Mouse (Mus musculus) adrenal gland, postnatal 10 days (tissue): ENCODE measurements around the gene Upp2. TPM values are rescaled to one million over a fixed set of nuclear protein-coding genes. Genes with fewer than 3 reads are reported as not detected.

Experiments used
- DNase-seq: peaks from one replicate; pipeline ENCODE4 v3.0.0; 2021; ENCODE audit warnings: mixed read lengths
- total RNA-seq, 2 experiments: library from RNA; stranded (reverse); gene quantifications; 2 replicates each; pipeline ENCODE4 v1.2.3; 2021

The Upp2 gene
- total RNA-seq, 2 experiments from 2014 or later, result 11.3 to 21.1 TPM

DNA sequence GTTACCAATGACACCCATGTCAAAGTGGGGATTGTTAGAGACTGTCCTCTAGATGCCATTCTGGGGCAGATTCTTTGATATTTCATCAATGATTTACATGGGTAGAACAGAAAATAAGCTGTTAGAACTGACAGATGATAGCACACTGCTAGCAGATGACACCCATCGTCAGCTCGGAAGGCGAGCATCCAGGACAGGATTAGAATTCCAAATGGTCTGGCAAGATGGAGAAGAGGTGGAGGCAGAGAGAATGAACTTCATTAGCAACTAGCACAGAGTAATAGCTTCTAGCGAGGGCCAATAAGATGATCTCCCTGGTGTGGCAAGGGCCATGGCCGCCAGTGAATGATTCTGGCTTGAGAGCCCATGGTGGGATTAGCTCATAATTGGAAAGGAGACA, 48.7 kb downstream of the Upp2 start:
- DNase-seq, result no peak

DNA sequence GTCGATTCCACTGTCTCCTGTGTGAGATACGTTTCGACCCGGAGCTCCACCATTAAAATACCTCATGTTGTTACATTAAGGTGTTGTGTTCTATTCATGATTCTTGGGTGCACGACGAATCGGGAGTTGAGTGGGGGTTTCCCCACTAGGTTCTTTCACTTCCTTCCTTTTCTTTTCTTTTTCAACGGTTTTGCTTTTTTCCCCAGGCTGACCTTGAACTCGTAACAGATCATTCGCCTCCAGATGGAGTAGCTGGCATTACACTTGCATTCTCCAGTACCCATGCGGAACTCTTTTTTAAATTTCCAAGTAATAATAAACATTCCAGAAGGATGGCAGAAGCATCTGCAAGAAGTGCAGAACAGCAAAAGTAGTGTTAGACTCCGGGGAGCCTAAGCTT, 58.1 kb downstream of the Upp2 start:
- no peak for DNase-seq

DNA sequence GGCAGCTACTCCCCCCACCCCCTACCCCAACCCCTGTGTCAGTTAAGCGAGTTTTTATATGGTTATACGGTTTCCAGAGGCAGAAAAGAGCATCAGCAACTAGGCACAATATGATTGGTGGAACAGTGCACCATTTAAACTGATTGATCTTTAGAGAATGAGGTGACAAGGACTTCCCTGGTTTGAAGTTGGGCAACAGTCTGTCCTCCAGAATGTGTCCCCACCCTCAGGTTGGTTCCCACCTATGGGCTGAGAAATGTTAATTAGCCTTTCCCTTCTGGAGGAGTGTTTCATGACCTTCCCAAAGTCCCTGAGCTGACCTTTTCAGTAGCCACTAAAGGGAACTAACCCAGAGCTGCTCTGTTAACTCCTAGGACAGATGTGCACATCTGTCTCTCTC, 58.6 kb downstream of the Upp2 start:
- DNase-seq, result no peak

DNA sequence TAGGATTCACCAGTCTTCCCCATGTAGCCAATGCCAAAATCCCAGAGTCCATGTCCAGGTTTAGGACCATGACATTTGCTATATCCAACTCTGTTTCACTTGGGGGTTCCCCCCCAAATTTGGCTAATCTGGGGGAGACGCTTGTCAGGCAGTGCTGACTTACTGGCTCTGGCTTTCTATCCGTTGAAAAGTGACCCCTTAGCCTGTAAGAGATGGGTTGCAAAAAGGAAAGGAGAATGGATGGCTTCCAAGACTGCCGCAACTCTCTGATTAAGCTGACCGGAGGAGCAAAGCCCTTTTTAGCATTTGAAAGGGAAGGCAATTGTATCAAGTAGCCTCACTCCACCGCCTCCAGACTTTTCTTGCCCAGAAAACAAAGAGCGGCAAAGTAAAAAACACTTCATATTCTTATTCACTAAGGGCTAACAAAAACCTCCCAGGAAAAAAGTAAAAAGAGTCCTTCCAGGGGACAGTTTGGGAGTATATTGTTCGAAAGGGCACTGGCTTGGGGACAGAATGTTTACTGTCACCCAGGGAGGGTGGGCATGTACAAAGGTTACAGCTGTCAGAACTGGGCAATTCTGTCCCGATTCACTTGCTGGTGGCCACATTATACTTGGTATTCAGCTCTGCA, 59.2 kb downstream of the Upp2 start:
- DNase-seq, result no peak

DNA sequence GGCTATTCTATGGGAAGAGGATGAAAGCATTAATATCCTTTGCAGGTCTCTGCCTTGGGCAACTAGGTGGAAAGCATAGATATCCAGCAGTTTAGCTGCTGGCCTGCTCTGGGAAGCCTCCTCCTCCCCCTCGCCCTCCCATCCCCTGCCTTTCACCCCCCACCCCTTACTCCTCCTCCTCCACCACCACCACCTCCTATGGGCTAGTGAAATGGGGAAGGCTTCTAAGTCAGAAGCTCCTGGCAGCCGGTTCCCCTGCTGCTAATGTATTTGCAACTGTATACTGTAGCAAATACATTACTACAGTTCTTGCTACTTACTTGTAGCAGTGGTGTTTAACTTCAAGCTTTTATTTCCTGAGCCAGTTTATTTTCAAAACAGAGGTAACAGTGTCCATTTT, 60.9 kb downstream of the Upp2 start:
- DNase-seq, result no peak

DNA sequence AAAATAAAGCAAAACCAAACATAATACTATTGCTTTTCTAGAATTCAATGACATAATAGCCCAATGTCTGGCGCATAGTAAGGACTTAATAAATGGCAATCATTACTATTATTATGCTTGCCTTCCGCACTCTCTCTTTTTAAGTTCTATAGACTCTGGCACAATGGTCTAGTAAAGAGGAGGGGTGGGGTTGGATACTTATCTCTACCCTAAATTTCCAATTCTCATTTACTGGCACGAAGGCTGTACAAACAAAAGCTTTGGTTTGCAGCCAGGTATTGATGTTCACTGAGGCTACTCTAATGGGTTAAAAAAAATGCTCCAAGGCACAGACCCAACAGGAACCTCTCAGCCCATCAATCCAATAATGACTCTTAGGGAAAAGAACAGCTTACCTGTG, 61.9 kb downstream of the Upp2 start:
- no peak for DNase-seq

DNA sequence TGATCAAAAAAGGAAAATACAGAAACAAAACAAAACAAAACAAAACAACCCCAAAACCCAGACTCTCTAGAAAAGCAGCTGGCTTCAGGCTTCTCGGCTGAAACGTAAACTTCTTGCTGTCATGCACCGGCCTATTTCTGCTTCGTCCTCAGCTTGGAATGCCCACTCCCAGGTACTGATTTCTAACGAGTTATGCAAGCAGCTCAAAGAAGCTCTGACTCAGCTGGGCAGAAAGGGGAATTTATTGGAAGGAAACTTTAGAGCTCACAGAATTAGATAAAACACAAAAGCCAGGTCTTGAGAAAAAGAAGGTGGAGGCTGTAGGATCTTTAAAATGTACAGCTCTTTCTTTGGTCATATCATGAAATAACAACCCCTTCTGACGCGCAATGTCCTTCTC, 62.3 kb downstream of the Upp2 start:
- DNase-seq, result no peak

DNA sequence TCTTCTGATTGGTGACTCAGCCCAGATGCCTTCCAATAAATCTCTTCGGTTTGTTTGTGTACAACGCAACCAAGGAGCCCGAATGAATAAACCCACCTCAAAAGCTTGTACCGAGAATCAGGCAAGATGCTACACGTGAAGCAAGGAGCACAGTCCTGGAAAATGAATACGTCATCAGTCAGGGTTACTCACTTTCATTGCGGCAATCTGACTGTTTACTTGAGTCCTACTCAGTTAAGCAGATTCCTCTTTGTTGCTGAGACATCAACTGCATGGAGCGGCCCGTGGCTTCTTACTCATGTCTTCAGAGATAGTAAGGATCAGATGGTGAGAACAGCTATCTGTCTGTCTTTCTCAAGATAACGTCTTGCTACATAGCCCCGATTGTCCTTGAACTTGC, 66.7 kb downstream of the Upp2 start:
- peak; percentile 22 for DNase-seq

DNA sequence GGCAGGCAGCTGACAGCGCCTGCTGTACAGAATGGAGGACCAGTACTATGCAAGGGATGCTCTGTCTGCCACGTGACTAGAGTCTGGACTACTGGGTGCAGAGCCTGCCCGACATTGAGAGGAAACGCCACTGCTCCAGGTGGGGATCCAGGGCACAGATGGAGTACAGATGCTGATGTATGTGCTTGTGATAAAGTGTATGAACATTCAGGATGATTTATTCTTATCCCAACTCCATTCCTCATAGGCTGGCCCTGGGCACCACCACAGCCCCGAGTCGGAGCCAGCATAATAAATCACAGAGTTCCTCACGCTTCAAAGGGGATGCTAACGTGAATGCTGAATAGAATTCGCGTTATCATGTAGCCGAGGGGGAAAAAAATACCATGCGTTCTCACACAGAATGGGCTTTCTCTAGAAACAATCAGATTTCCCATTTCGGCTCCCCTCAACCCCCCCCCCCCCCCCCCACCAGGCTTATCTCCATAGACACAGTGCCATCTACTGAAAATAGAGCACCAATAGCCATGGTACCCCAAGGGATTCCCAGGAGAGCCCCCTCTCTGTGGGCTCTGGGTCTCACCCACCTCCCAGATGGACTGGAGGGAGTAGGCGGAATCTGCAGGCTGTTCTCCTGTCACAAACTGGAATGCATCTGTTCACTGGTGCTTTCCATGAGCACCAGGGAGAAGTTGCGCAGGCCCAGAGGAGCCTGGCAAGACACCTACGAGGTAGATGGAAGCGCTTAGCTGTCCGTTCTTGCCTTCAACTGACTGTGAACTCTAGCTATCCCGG, 74.9 kb downstream of the Upp2 start:
- DNase-seq, result peak; percentile 19

DNA sequence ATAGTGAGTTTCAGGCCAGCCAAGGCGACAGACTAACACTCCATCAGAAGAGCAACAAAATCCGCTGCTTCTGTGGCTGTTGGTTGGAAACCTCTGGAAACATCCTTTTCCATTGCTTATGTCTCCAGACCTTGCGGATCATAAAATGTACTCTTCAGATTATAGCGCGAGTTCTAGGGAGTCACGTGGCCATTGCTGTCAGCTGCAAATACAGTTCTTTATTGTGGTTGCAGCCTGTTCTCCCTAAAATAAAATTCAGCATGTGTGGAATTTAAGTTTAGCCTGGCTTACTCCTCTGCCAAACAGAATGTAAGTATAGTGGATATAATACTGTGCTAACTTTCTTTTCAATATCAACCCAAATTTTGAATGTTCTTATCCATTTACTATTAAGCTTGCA, 78.6 kb downstream of the Upp2 start:
- no peak for DNase-seq

DNA sequence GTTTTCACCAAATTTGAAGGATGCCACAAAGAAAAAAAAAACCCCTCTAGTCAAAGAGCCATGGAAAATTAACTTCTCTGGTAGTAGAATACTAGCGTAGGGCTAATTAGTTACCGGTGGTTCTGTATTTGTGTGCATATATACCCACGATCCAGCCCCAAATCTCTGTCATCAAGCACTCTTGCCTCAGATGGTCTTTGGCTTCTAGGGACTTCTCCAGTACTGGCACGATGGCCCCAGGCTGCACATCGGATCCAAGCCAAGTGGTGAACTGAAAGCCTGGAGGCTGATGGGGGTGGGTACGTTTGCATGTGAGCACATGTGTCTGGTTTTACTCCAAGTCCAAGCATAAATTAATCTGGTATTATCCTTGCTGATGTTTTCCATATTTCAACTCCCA, 88.1 kb downstream of the Upp2 start:
- DNase-seq, result no peak

DNA sequence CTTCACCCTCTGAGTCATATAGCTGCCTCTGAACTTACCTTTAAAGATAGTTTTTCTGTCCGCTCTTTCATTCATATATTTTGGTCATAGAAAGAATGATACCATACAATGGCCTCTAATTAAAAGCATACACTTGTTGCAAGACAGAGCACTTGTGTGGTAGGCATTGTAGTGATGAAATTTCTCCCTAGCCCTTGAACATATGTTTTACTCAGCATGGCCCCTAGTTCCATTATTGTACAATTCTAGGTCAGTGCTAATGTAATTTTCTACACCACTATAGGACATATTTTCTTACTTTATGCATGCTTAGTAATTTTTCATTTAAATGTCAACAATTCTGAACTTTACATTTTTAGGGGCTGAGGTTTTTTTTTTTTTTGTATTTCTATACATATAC, 89.9 kb downstream of the Upp2 start:
- DNase-seq, result no peak

DNA sequence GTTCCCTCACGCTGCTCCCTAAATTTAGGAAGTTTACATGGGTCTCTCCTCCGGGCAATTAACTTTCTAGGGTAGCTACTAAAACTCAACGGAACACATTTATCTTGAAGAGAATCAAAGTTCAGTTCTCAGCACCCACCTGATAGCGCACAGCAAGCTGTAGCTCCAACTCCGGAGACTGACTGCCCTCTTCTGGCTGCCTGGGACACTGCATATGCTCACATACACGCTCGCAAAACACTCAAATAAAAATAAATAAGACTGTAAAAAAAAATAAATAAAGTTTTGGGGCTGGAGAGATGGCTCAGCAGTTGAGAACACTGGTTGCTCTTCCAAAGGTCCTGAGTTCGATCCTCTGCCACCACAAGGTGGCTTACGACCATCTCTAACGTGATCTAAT, 90.8 kb downstream of the Upp2 start:
- DNase-seq, result no peak

DNA sequence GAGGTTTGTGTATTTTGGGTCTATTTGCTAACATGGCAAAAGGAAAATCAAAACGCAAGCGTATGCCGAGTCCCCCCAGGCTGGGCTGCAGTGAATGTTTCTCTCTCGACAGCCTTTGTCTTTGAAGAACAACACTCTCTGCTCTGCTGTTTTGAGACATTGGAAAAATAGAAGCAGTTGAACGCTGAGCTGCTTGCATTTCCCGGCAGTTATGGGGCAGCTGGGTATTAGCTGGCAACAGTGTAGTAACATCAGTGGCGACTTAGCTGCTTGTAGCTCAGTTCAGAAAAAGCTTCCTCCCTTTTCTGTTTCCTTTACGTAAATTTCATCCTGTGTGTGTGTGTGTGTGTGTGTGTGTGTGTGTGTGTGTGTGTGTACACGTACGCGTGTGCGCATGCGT, 93.5 kb downstream of the Upp2 start:
- peak; percentile 33 for DNase-seq

DNA sequence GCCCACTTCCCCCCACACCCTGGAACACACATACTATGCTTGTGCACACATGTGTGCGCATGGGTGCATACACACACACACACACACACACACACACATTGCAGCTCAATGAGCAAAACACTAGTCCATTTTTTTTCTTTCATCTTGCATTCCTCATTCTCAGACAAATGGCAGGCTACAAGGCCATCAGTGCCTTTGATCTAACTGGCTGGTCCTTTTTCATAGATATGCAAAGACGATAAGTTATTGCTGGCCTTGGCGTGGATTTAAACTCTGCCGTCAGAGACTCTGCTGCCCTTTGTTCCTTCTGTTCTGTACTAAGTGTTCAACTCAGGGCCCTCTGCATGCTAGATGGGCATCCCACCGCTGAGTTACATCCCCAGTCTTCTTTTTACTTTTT, 94.0 kb downstream of the Upp2 start:
- DNase-seq, result peak; percentile 66

DNA sequence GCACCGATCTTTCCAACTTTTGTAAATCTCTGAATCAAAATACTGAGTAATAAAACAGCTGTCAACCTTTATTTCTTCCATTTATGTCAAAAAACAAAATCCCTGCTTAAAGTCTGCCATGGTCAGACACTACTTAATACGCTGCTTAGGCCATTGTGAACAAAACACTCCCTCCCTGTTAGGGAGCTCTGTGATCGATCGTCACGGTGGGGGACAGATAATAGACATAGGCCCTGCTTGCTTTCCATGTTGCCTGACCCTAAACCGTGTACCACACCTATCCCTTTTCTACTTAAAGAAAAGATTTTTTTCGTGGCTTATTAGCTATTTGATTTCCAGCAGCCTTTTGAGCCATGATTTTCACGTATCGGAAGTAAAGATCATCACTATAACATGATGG, 95.6 kb downstream of the Upp2 start:
- peak; percentile 1 for DNase-seq

DNA sequence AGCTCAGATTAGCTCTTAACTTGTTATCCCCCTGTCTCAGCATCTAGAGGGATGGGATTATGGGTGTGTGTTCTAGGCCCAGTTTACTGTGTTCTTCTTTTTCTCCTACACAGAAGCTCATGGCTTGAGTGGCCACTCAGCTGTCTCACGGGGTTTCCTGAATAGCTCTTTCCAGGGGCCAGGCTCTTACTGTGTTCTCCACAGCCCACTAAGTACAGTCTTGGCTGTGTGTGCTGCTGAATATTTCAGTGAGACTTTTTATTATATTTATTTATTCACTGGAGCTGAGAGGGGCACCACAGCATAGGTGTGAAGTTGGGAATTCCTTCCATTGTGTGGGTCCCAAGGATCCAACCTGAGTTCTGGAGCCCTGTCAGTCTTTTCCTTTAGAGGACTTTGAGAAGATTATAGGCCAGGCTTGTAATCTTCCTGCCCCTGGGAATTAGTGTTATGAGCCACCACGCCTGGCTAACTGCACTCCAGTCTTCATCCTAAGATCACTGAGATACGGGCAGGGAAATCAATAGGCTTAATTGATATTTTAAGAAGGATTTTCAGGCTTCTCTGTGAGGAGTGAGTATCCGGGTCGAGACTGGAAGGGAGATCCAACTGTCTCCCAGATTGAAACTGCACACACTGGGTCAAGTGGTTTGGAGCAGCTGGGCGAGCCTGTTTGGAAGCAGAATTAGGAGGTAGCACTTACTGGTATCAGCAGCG, 96.5 kb downstream of the Upp2 start:
- DNase-seq, result peak; percentile 2

DNA sequence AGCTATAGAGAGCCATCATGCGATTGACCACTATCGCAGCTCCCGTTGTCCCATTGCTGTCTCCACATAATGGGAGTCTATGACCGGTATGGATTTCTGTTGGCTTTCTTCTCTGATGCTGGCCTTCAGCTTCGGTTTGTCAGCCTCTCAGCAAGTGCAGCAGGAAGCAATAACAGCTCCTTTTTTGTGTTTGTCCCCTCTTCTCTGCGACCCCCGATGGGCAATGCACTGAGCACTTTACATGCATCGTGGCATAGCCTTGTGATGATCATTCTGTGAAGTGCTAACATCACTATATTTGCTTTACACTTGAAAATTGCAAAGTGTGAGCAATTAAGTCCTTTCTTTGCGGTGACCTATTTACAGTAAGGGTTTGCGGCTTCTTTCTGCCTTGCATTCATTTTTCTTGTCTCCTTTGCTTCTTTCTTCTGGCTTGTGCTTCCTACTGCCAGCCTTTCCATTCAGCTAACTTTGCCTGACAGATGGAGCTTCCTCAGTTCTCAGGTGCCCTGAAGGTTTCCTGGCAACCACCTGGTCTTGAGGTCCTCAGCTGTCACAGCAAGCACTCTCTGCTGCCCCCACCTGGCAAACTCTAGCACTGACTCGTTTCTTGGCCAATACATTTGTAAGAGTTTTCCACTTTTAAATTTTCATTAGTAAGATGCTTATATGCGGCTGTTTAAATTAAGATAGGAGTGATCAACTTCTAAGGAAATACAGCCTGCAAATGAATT, 98.2 kb downstream of the Upp2 start:
- DNase-seq, result peak; percentile 88

DNA sequence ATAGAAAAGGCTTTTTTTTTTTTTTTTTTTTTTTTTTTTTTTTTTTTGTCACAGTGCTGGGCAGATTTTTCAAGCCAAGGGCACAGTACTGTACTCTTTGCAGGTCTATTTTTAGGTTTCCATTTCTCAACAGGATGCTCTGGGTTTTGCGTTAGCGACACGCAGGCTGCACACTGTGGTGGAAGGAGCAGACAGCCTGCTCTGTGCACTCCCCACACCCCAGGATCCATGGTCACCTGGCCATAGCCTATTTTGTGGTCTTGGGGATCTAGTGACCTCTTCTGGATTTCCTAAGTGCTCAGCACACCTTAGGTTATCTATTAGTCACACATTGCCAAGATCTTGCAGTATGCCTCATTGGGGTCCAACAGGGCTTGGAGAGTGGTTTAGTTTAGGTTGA, 100.2 kb downstream of the Upp2 start:
- DNase-seq, result peak; percentile 60

DNA sequence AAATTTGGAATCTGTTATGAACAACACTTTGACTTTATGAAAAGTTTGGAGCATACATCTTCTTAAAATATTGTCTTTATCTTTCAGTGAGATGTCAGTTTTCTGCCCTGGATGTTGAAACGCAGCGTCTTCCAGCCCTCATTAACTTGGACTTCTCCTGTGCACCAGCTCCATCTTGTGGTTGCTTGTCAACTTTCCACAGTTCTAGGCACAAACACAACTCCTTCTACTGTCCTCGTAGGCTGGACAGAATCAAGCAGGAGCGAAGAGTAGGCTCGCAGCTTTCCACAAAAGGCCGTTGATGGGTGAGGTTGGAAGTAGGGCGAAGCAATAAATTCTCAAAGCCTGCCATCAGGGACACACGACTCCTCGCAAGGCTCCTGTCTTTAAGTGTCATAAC, 100.9 kb downstream of the Upp2 start:
- DNase-seq, result peak; percentile 82

DNA sequence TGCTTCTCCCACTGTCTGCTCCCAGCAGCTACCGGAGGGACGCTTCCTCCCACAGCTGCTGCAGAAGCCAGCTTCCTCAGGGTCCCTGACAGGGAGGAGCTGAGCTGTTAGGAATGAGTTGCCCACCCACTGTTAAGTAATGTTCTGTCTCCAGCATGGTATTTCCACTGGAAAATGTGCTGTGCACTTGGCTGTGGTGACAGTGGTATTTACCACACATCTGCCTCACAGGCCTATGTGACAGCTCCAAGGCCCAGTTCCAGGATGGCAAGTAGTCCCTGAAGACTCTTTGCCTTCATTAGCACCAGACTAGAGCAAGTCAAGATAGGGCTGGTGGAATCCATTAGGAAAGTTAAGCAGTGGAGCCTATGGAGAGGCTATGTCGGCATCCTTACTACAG, 102.0 kb downstream of the Upp2 start:
- peak; percentile 1 for DNase-seq

DNA sequence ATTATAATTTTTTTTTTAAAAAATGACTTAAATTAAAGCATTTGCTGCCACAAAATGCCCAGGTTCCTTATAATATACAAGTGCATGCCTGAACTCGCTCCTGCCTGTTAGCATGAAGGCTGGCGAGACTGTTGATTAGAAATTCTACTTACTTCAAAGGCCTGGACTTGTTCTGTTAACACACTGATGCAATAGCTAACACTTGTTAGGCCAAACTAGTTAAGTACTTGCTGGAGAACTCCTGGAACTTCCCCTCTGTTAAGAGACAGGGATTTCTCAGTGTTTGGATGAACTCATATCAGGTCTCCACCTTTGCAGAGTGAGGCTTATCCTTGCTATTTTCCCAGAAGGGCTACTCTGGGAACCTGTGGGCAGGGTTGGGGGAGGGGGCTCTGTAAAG, 105.4 kb downstream of the Upp2 start:
- DNase-seq, result peak; percentile 0

DNA sequence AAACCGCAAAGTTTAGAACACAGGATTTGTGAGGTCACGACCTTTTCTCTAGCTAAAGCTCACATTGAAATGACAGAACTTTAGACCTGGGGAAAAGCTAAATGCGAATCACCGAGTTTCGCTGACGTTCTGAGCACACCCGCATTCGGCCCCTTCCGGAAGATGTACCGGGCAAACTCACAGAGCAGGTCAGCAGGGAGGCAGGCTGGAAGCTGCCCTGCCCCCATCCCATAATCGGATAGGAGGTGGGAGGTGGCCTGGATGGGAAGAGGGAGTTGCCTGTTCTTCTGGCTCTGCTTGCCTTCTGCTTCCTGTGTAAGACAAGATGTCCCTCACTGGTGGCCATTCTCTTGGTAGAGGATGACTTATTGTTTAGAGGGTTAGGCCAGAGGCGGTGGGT, 112.9 kb downstream of the Upp2 start:
- no peak for DNase-seq
